Mouse (Mus musculus) embryonic facial prominence, embryonic 14.5 days (tissue): Measurements from ENCODE around the gene Gatad2b. TPM values are rescaled to one million over a fixed set of nuclear protein-coding genes. Genes with fewer than 3 reads are reported as not detected.
"Not testable (repeated sequence)": the region's sequence is repeated elsewhere in the genome, so short reads cannot be mapped to it uniquely, and the experiment has no call there.

Source experiments
- ATAC-seq: fragments of 200-750 bp; cut with Nextera tagmentation; 2 replicates; pipeline ENCODE4 v1.8.0; 2017; ENCODE audit warnings: low read depth, moderate number of reproducible peaks, moderate TSS enrichment
- DNase-seq: peaks from one replicate; pipeline ENCODE4 v3.0.0-alpha.2; 2015; ENCODE audit warnings: low spot score
- H3K27ac ChIP-seq: fragments of 300-500 bp; sonication (generic); replicated peaks from 2 replicates; pipeline ENCODE4 v1.5.1; 2014; ENCODE audit warnings: low read depth, mild to moderate bottlenecking, low read length, moderate library complexity
- H3K27me3 ChIP-seq: fragments of 300-500 bp; sonication (generic); replicated peaks from 2 replicates; pipeline ENCODE4 v1.6.1; 2014; ENCODE audit warnings: low read length; ENCODE audit not compliant: control insufficient read depth, insufficient read depth
- H3K36me3 ChIP-seq: fragments of 300-500 bp; sonication (generic); 2 replicates; pipeline ENCODE4 v1.6.1; 2014; ENCODE audit warnings: low read length, mixed read lengths; ENCODE audit not compliant: control insufficient read depth, insufficient read depth
- H3K4me1 ChIP-seq: fragments of 300-500 bp; sonication (generic); 2 replicates; pipeline ENCODE4 v1.6.1; 2014; ENCODE audit warnings: antibody characterized with exemption, low read length; ENCODE audit not compliant: control insufficient read depth, insufficient read depth
- H3K4me2 ChIP-seq: fragments of 300-500 bp; sonication (generic); 2 replicates; pipeline ENCODE4 v1.6.1; 2014; ENCODE audit warnings: low read depth, mild to moderate bottlenecking, low read length, moderate library complexity, mixed read lengths
- H3K4me3 ChIP-seq: fragments of 300-500 bp; sonication (generic); 2 replicates; pipeline ENCODE4 v1.5.1; 2014; ENCODE audit warnings: low read depth, mild to moderate bottlenecking, low read length
- H3K9ac ChIP-seq: fragments of 300-500 bp; sonication (generic); 2 replicates; pipeline ENCODE4 v1.6.1; 2014; ENCODE audit warnings: low read depth, mild to moderate bottlenecking, low read length, moderate library complexity, mixed read lengths
- H3K9me3 ChIP-seq: fragments of 300-500 bp; sonication (generic); 2 replicates; pipeline ENCODE4 v1.6.1; 2016; ENCODE audit warnings: low read length; ENCODE audit not compliant: control insufficient read depth
- WGBS: fragments of 180-500 bp; shearing (Covaris S2); extraction: QIAGEN DNeasy Blood & Tissue Kit; methylation state at CpG from one replicate; pipeline ENCODE4 v1.1.7; 2014; 5-methylcytosine and 5-hydroxymethylcytosine counted together
- polyA plus RNA-seq: library from polyadenylated mRNA; unstranded; fragments of >200 nt; fragmentation: Nextera tagmentation; extraction: Ambion mirVana; gene quantifications from 2 replicates; pipeline ENCODE4 v1.2.1, GENCODE M21; 2014

The Gatad2b gene
- polyA plus RNA-seq, 1 experiment from 2014 or later: 13.4 TPM

- H3K4me2 ChIP-seq: peak overlapping the region; percentile 91; the same call in 1 of the 2 replicates
- ATAC-seq: not testable (repeated sequence)
- WGBS: 75% methylated on average over 1 of the region's 1 CpGs
These were observed 39.8 kb upstream of the Gatad2b start for GRCm38 (mm10) chr3:90253174-90253573.

GRCm38 (mm10) chr3:90253653-90254418, 39.1 kb upstream of the Gatad2b start, which contains the start of gene Crtc2:
Crtc2 (plus strand) TSS chr3:90254163.
- Histone ChIP-seq H3K9me3 (no peaks in the 10 kb centered on the region), H3K4me3 (peak within 1 kb of the TSS; percentile 83), H3K9ac (peak within 1 kb of the TSS; percentile 92), H3K4me1 (peaks cover 13% of the 10 kb centered on the region; the same call in 1 of the 2 replicates), H3K36me3 (peaks cover 41% of the 10 kb centered on the region), H3K27ac (peak within 1 kb of the TSS; percentile 71), H3K4me2 (peak within 1 kb of the TSS; percentile 91), H3K27me3 (no peaks in the 10 kb centered on the region)
- peak; percentile 99 for DNase-seq
- peak; percentile 99 for ATAC-seq
- under 1% methylated on average over 36 of the region's 40 CpGs for WGBS

More at GRCm38 (mm10) chr3:90253174-90253573, 39.8 kb upstream of the Gatad2b start:
- not testable (repeated sequence) for DNase-seq, H3K9me3 ChIP-seq, H3K27ac ChIP-seq, H3K9ac ChIP-seq, H3K27me3 ChIP-seq, H3K4me3 ChIP-seq
- peaks cover 15% of the 10 kb centered on the region; the same call in 1 of the 2 replicates for H3K4me1 ChIP-seq
- peaks cover 37% of the 10 kb centered on the region for H3K36me3 ChIP-seq

- DNase-seq (no peak), ATAC-seq (peak; percentile 61)
- peak overlapping the region; percentile 71 for H3K27ac ChIP-seq
- 1% methylated on average over 31 of the region's 41 CpGs for WGBS
- peak overlapping the region; percentile 83 for H3K4me3 ChIP-seq
- peak overlapping the region; percentile 91 for H3K4me2 ChIP-seq
- H3K36me3 ChIP-seq: peaks cover 49% of the 10 kb centered on the region
- peaks cover 12% of the 10 kb centered on the region; the same call in 1 of the 2 replicates for H3K4me1 ChIP-seq
- no peaks in the 10 kb centered on the region for H3K27me3 ChIP-seq
- H3K9me3 ChIP-seq: no peaks in the 10 kb centered on the region
- peak overlapping the region; percentile 92 for H3K9ac ChIP-seq
These were observed 38.4 kb upstream of the Gatad2b start for GRCm38 (mm10) chr3:90254419-90255193.

DNA sequence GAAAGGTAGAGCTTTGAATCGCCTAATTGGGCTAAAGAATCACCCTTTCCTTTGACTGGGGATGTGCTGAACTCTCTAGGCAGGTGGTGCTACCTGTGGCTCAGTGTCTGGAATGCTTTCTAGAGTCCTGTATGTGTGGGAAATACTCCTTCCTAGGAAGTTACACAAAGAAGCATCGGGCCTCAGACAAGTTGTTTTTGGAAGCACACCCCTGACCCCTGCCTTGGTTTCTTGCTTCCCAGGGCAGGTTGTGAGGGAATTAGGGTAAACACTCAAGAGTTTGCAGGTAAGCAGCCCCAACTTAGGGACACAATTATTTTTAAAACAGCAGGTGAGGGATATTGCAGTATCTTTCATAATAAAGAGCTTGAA, 37.8 kb upstream of the Gatad2b start:
- Histone ChIP-seq H3K4me1 (peaks cover 12% of the 10 kb centered on the region; the same call in 1 of the 2 replicates), H3K27ac (no peak overlapping the region), H3K9me3 (no peaks in the 10 kb centered on the region), H3K36me3 (peaks cover 50% of the 10 kb centered on the region), H3K9ac (peak overlapping the region; percentile 92), H3K27me3 (no peaks in the 10 kb centered on the region), H3K4me2 (peak overlapping the region; percentile 91), H3K4me3 (peak overlapping the region; percentile 83)
- DNase-seq: no peak
- 11% methylated on average over 2 of the region's 2 CpGs for WGBS
- no peak for ATAC-seq

DNA sequence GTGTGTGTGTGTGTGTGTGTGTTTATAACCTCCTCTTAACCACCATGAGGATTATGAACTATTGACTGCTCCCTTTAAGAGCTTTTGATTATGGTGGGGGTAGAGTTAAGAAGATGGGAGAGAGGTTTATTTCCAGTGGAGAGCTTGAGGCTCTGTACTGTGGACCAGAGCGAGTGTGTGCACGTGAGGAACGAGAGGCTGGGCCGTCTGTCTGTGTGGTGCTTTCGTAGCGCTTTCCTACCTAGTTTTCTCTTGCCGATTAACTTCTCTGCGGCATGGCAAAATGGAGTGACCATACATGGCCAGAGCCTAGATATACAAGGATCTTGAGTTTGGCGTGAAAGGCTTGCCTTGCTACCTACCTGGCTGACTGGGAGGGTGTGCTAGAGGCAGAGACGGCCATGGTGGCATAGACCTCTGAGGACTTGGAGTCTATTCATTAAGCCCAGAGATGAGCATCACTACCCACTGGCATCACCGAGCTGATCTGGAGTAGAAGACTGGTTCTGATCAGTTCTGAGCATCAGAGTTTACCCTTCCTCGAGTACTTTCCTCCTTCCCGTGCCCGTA, 37.1 kb upstream of the Gatad2b start:
- no peak for DNase-seq
- no peak for ATAC-seq
- no peak overlapping the region for H3K27ac ChIP-seq
- peaks cover 12% of the 10 kb centered on the region; the same call in 1 of the 2 replicates for H3K4me1 ChIP-seq
- no peaks in the 10 kb centered on the region for H3K9me3 ChIP-seq
- peaks cover 50% of the 10 kb centered on the region for H3K36me3 ChIP-seq
- no peak overlapping the region for H3K4me2 ChIP-seq
- H3K4me3 ChIP-seq: no peak overlapping the region
- no peaks in the 10 kb centered on the region for H3K27me3 ChIP-seq
- 91% methylated on average over 14 of the region's 14 CpGs for WGBS
- H3K9ac ChIP-seq: no peak overlapping the region

DNA sequence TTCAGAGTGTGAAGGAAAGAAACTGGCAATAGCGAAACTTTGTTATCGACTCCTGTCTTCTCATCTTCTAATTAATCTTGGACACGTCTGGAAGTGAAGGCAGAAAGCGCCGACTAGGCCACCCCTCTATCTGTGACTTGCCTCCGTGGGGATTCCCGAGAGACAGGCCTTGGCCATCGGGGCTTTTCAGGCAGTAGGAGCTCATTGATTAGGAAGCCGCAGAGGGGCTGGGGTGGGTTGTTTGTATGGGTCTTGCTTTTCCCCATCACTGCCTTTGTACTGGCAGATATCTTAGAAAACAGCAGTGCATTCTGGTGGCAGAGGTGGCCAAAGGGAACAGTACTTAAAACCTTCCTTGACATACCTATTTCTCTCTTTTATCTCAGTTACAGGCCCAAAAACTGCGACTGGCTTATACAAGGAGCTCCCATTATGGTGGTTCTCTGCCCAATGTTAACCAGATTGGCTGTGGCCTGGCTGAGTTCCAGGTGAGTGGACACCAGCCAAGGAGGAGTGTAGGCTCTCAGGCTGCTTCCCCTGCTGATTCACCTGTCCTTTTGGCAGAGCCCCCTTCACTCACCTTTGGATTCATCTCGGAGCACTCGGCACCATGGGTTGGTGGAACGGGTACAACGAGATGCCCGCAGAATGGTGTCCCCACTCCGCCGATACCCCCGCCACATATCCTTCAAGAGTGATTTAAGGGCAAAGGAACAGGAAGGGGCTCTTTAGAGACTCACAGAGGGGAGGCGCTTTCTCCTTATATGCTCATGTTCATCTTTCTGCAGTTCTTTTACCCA, 36.0 kb upstream of the Gatad2b start:
- Histone ChIP-seq H3K4me2 (no peak overlapping the region), H3K36me3 (peaks cover 51% of the 10 kb centered on the region), H3K9ac (no peak overlapping the region), H3K27ac (no peak overlapping the region), H3K4me3 (no peak overlapping the region), H3K4me1 (peaks cover 12% of the 10 kb centered on the region; the same call in 1 of the 2 replicates), H3K9me3 (no peaks in the 10 kb centered on the region), H3K27me3 (no peaks in the 10 kb centered on the region)
- DNase-seq (no peak), ATAC-seq (no peak)
- WGBS: 92% methylated on average over 19 of the region's 19 CpGs

GRCm38 (mm10) chr3:90258521-90258920, 34.5 kb upstream of the Gatad2b start:
- H3K36me3 ChIP-seq: peaks cover 67% of the 10 kb centered on the region
- DNase-seq (no peak), ATAC-seq (no peak)
- H3K27ac ChIP-seq: no peak overlapping the region
- no peaks in the 10 kb centered on the region for H3K27me3 ChIP-seq
- WGBS: 94% methylated on average over 4 of the region's 4 CpGs
- no peak overlapping the region for H3K4me2 ChIP-seq
- peaks cover 12% of the 10 kb centered on the region; the same call in 1 of the 2 replicates for H3K4me1 ChIP-seq
- H3K9me3 ChIP-seq: no peaks in the 10 kb centered on the region
- H3K9ac ChIP-seq: no peak overlapping the region
- no peak overlapping the region for H3K4me3 ChIP-seq
